In the genomic region with DNA sequence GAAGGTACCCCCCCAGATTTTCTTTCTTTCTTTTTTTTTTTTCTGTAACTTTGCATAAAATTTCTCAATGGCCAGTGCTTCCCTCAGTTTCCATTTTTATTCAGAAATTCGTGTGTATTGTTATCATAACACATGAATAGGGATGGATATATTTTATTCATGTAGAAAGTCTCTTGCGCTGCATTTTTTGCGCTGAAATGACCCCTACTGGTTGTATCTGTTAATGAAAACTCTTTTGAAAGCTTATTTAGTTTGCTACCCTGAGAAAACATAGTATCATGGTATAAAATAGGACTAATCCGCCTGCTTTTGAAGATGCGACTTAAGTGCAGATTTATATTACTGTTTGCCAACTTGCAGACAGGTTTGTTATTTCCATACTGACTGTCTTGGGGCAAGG, we compare ENCODE assay signal across 9 mouse cellular contexts. TPM values are rescaled to one million over a fixed set of nuclear protein-coding genes. Genes with fewer than 3 reads are reported as not detected.
DNase-seq lines count a peak whose midpoint lies in the region; ATAC-seq and TF ChIP-seq lines count a peak whose summit lies in the region.
"Had no signal": no experiment of that assay in that cellular context is flagged by ENCODE, and none has a peak within 500 bp of the region (broad histone marks: within the 10 kb centered on the region; RNA-seq: fewer than 3 reads in every experiment).

No protein-coding gene starts in this region.

- WGBS in hindbrain, embryonic 13.5 days, result 49% methylated on average over 5 of the region's 5 CpGs
- WGBS in hindbrain, embryonic 10.5 days, result 58% methylated on average over 5 of the region's 5 CpGs
- WGBS in midbrain, embryonic 10.5 days, result 62% methylated on average over 5 of the region's 5 CpGs

- peak overlapping the region; percentile 24; the same call in 1 of the 2 replicates for H3K9ac ChIP-seq in hindbrain, embryonic 13.5 days

- peak overlapping the region; percentile 97 for H3K4me2 ChIP-seq in hindbrain, embryonic 13.5 days

- H3K36me3 ChIP-seq in hindbrain, embryonic 13.5 days, result no peaks in the 10 kb centered on the region
- H3K36me3 ChIP-seq in hindbrain, embryonic 10.5 days, result no peaks in the 10 kb centered on the region
- H3K36me3 ChIP-seq in midbrain, embryonic 10.5 days, result no peaks in the 10 kb centered on the region

- H3K9me3 ChIP-seq in hindbrain, embryonic 13.5 days, result no peaks in the 10 kb centered on the region
- no peaks in the 10 kb centered on the region for H3K9me3 ChIP-seq in hindbrain, embryonic 10.5 days
- no peaks in the 10 kb centered on the region for H3K9me3 ChIP-seq in midbrain, embryonic 10.5 days (replicated peaks)

- H3K4me1 ChIP-seq in hindbrain, embryonic 13.5 days (replicated peaks), result peaks cover 73% of the 10 kb centered on the region
- H3K4me1 ChIP-seq in hindbrain, embryonic 10.5 days (replicated peaks), result peaks cover 57% of the 10 kb centered on the region
- peaks cover 69% of the 10 kb centered on the region for H3K4me1 ChIP-seq in midbrain, embryonic 10.5 days

- no peak for TF ChIP-seq POLR2A in brain, embryonic 14.5 days (IDR thresholded peaks at IDR 0.05; ENCODE audit: borderline replicate concordance, extremely low read depth, insufficient read depth, insufficient read length, poor library complexity, severe bottlenecking)

- H3K27me3 ChIP-seq in hindbrain, embryonic 13.5 days, result no peaks in the 10 kb centered on the region
- H3K27me3 ChIP-seq in hindbrain, embryonic 10.5 days (ENCODE audit: insufficient read depth, poor library complexity, severe bottlenecking), result peaks cover 12% of the 10 kb centered on the region
- H3K27me3 ChIP-seq in midbrain, embryonic 10.5 days (ENCODE audit: low read depth, poor library complexity, severe bottlenecking), result peaks cover 5% of the 10 kb centered on the region

- DNase-seq in hindbrain, embryonic 10.5 days (ENCODE audit: low spot score), result no peak
- peak; percentile 31 for DNase-seq in 416B (ENCODE audit: low read depth)
- DNase-seq in brain, embryonic 14.5 days (ENCODE audit: low read depth), result peak; percentile 81
- DNase-seq in midbrain, embryonic 10.5 days (ENCODE audit: low spot score), result no peak
- no peak for DNase-seq in c-Kit-positive CD71-positive TER-119-positive erythroid progenitor cells, embryonic 14.5 days (ENCODE audit: low spot score)
- no peak for DNase-seq in layer of hippocampus, postnatal 25 days (ENCODE audit: extremely low spot score in 1 of 2, low spot score in 1 of 2)
- DNase-seq: lung, adult 18-20 months had no signal

- TF ChIP-seq CTCF in brain, embryonic 14.5 days (IDR thresholded peaks at IDR 0.05; ENCODE audit: borderline replicate concordance, extremely low read depth, insufficient read depth, insufficient read length), result no peak

- peak overlapping the region; percentile 92 for H3K4me3 ChIP-seq in hindbrain, embryonic 13.5 days
- H3K4me3 ChIP-seq in hindbrain, embryonic 10.5 days, result no peak overlapping the region
- H3K4me3 ChIP-seq in midbrain, embryonic 10.5 days, result peak overlapping the region; percentile 90; the same call in 1 of the 2 replicates

- H3K27ac ChIP-seq in hindbrain, embryonic 13.5 days, result no peak overlapping the region
- no peak overlapping the region for H3K27ac ChIP-seq in hindbrain, embryonic 10.5 days
- H3K27ac ChIP-seq in midbrain, embryonic 10.5 days (replicated peaks), result no peak overlapping the region

- no peak for ATAC-seq in hindbrain, embryonic 13.5 days (ENCODE audit: low FRiP score)
- no peak for ATAC-seq in frontal cortex, adult (ENCODE audit: low TSS enrichment)

RNA-seq across cellular contexts. Expression of a gene that starts 3.4 kb away (rescaled TPM):
- 9.8 and 10.4 TPM in 2 replicates for polyA plus RNA-seq in hindbrain, embryonic 13.5 days (2015; fragmentation: Nextera tagmentation; extraction: Ambion mirVana)
- polyA plus RNA-seq in hindbrain, embryonic 10.5 days (2016; fragmentation: Nextera tagmentation; extraction: Ambion mirVana), result 3.4 and 4.3 TPM in 2 replicates
- polyA plus RNA-seq in brain, embryonic 14.5 days (2012; rRNA removed), result 23.2 and 39.5 TPM in 2 replicates
- 2.8 and 4.9 TPM in 2 replicates for polyA plus RNA-seq in midbrain, embryonic 10.5 days (2016; fragmentation: Nextera tagmentation; extraction: Ambion mirVana)
- total RNA-seq in layer of hippocampus, postnatal 25 days (2021), result 100 to 1,000 TPM; 118 to 130 TPM

Comparison
In these comparisons a context has a peak if more than half of its experiments do, and no peak if none do; other contexts are left out.
1. DNase-seq: peak in 416B (single experiment) and brain, embryonic 14.5 days (single experiment); none in hindbrain, embryonic 10.5 days (single experiment), midbrain, embryonic 10.5 days (single experiment), c-Kit-positive CD71-positive TER-119-positive erythroid progenitor cells, embryonic 14.5 days (single experiment) and layer of hippocampus, postnatal 25 days (0 of 2).